Mouse (Mus musculus): Measurements from ENCODE around the gene Nisch. TPM values are rescaled to one million over a fixed set of nuclear protein-coding genes. Genes with fewer than 3 reads are reported as not detected.

The Nisch gene
- polyA plus RNA-seq, 1 experiment from 2014 or later: 354 TPM

GRCm38 (mm10) chr14:31248396-31248795, 31.6 kb upstream of the Nisch start:
- Histone ChIP-seq H3K27ac (ENCODE audit: low read length) (no peak overlapping the region), H3K36me3 (ENCODE audit: control insufficient read depth, insufficient read depth, low read length) (0 out of 2 replicates have a peak, but pooled peaks cover 2% of the 10 kb centered on the region), H3K9me3 (replicated peaks; ENCODE audit: control insufficient read depth, low read length, poor library complexity, severe bottlenecking) (no peaks in the 10 kb centered on the region), H3K4me3 (ENCODE audit: low read depth, low read length) (no peak overlapping the region), H3K4me1 (ENCODE audit: control insufficient read depth, insufficient read depth, low read length) (peaks cover 19% of the 10 kb centered on the region), H3K9ac (ENCODE audit: low read depth, low read length) (no peak overlapping the region), H3K4me2 (ENCODE audit: low read length) (no peak overlapping the region), H3K27me3 (ENCODE audit: control insufficient read depth, insufficient read depth, low read depth, low read length) (no peaks in the 10 kb centered on the region)
- WGBS: 90% methylated on average over 6 of the region's 6 CpGs
- ATAC-seq: no peak

GRCm38 (mm10) chr14:31245946-31246345, 29.2 kb upstream of the Nisch start:
- ATAC-seq: no peak
- H3K36me3 ChIP-seq (ENCODE audit: control insufficient read depth, insufficient read depth, low read length): no peaks in the 10 kb centered on the region
- no peak overlapping the region for H3K27ac ChIP-seq (ENCODE audit: low read length)

GRCm38 (mm10) chr14:31244777-31245176, 28.0 kb upstream of the Nisch start:
- no peaks in the 10 kb centered on the region for H3K9me3 ChIP-seq (replicated peaks; ENCODE audit: control insufficient read depth, low read length, poor library complexity, severe bottlenecking)
- no peaks in the 10 kb centered on the region for H3K4me1 ChIP-seq (ENCODE audit: control insufficient read depth, insufficient read depth, low read length)
- H3K27ac ChIP-seq (ENCODE audit: low read length): no peak overlapping the region
- H3K4me3 ChIP-seq (ENCODE audit: low read depth, low read length): no peak overlapping the region
- H3K27me3 ChIP-seq (ENCODE audit: control insufficient read depth, insufficient read depth, low read depth, low read length): no peaks in the 10 kb centered on the region
- H3K9ac ChIP-seq (ENCODE audit: low read depth, low read length): no peak overlapping the region
- no peak for ATAC-seq
- H3K4me2 ChIP-seq (ENCODE audit: low read length): no peak overlapping the region
- no peaks in the 10 kb centered on the region for H3K36me3 ChIP-seq (ENCODE audit: control insufficient read depth, insufficient read depth, low read length)
- WGBS: 91% methylated on average over 1 of the region's 1 CpGs

More at GRCm38 (mm10) chr14:31245946-31246345, 29.2 kb upstream of the Nisch start:
- no peak overlapping the region for H3K4me3 ChIP-seq (ENCODE audit: low read depth, low read length)
- no peak overlapping the region for H3K4me2 ChIP-seq (ENCODE audit: low read length)
- no peaks in the 10 kb centered on the region for H3K9me3 ChIP-seq (replicated peaks; ENCODE audit: control insufficient read depth, low read length, poor library complexity, severe bottlenecking)
- no peak overlapping the region for H3K9ac ChIP-seq (ENCODE audit: low read depth, low read length)
- H3K27me3 ChIP-seq (ENCODE audit: control insufficient read depth, insufficient read depth, low read depth, low read length): no peaks in the 10 kb centered on the region
- WGBS: 73% methylated on average over 1 of the region's 1 CpGs
- H3K4me1 ChIP-seq (ENCODE audit: control insufficient read depth, insufficient read depth, low read length): 0 out of 2 replicates have a peak, but pooled peaks cover 6% of the 10 kb centered on the region

DNA sequence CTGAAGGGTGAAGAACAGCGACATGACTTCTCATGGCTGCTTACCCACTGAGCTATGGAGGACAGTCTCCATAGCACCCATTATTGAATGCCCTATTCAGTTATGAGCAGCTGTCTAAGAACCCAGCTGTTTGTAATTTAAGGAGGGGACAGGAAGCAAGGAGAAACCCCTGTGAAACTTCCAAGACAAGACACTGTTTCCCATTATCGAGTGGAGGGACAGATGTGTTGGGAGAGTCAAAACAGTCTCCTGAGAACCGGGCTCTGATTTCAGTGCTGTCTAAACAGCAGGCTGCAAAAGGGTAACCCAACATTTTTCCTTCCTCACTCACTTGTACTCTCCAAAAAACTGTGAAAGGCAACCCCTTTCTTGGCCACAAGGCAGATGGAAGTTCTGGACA, 23.8 kb upstream of the Nisch start:
- 72% methylated on average over 3 of the region's 3 CpGs for WGBS

DNA sequence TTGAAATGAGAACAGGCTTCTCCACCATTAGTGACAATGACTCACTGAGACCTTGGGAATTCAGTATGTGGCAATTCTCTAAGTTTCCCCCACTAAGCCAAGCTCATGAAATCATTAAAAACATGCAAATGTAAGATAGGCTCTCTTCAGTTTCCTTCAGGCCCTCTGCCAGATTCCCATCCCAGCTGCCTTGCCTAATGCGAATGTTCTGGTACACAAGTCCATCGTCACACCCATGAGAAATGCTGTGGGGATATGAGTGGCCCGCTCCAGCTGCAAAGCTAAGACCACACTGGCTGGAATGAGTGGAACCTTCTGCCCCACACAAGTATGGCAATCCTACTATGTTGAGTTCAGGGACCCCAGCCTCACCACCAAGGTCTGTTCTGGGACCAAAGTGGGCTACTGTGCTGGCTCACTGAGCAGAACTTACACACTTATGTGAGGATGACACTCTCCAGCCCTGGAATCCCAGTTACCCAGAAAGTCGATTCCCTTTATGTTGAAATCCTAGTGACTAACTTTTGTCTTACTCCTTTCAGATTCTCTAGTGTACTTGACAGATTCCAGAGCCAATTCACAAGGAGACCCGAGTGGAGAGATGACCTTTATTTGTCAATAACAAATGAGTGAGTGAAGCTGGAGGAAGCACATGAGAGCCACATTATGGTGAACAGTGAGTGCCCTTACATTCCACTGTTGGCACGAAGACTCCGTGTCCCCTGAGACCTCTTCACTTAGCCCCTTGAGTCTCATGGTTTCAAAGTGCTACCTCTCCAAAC, 20.5 kb upstream of the Nisch start:
- Histone ChIP-seq H3K4me1 (ENCODE audit: control insufficient read depth, insufficient read depth, low read length) (no peaks in the 10 kb centered on the region), H3K9ac (ENCODE audit: low read depth, low read length) (no peak overlapping the region), H3K36me3 (ENCODE audit: control insufficient read depth, insufficient read depth, low read length) (no peaks in the 10 kb centered on the region), H3K4me2 (ENCODE audit: low read length) (no peak overlapping the region), H3K27ac (ENCODE audit: low read length) (no peak overlapping the region), H3K9me3 (replicated peaks; ENCODE audit: control insufficient read depth, low read length, poor library complexity, severe bottlenecking) (no peaks in the 10 kb centered on the region), H3K4me3 (ENCODE audit: low read depth, low read length) (no peak overlapping the region), H3K27me3 (ENCODE audit: control insufficient read depth, insufficient read depth, low read depth, low read length) (no peaks in the 10 kb centered on the region)
- ATAC-seq: no peak
- 82% methylated on average over 7 of the region's 7 CpGs for WGBS

More for the DNA sequence above, 23.8 kb upstream of the Nisch start:
- no peaks in the 10 kb centered on the region for H3K27me3 ChIP-seq (ENCODE audit: control insufficient read depth, insufficient read depth, low read depth, low read length)
- H3K4me3 ChIP-seq (ENCODE audit: low read depth, low read length): no peak overlapping the region
- H3K36me3 ChIP-seq (ENCODE audit: control insufficient read depth, insufficient read depth, low read length): no peaks in the 10 kb centered on the region
- no peak overlapping the region for H3K27ac ChIP-seq (ENCODE audit: low read length)
- no peak for ATAC-seq
- H3K4me1 ChIP-seq (ENCODE audit: control insufficient read depth, insufficient read depth, low read length): no peaks in the 10 kb centered on the region
- H3K9ac ChIP-seq (ENCODE audit: low read depth, low read length): no peak overlapping the region
- H3K4me2 ChIP-seq (ENCODE audit: low read length): no peak overlapping the region
- no peaks in the 10 kb centered on the region for H3K9me3 ChIP-seq (replicated peaks; ENCODE audit: control insufficient read depth, low read length, poor library complexity, severe bottlenecking)

- no peaks in the 10 kb centered on the region for H3K4me1 ChIP-seq (ENCODE audit: control insufficient read depth, insufficient read depth, low read length)
- H3K36me3 ChIP-seq (ENCODE audit: control insufficient read depth, insufficient read depth, low read length): no peaks in the 10 kb centered on the region
- H3K27ac ChIP-seq (ENCODE audit: low read length): no peak overlapping the region
- 0 out of 2 replicates have a peak, but pooled peaks have one; percentile 76 for ATAC-seq
- H3K9me3 ChIP-seq (replicated peaks; ENCODE audit: control insufficient read depth, low read length, poor library complexity, severe bottlenecking): no peaks in the 10 kb centered on the region
- H3K4me2 ChIP-seq (ENCODE audit: low read length): peak overlapping the region; percentile 23; the same call in 1 of the 2 replicates
- H3K4me3 ChIP-seq (ENCODE audit: low read depth, low read length): no peak overlapping the region
- no peaks in the 10 kb centered on the region for H3K27me3 ChIP-seq (ENCODE audit: control insufficient read depth, insufficient read depth, low read depth, low read length)
- H3K9ac ChIP-seq (ENCODE audit: low read depth, low read length): no peak overlapping the region
- WGBS: 18% methylated on average over 11 of the region's 11 CpGs
Observed at GRCm38 (mm10) chr14:31233996-31234591, 17.3 kb upstream of the Nisch start.

GRCm38 (mm10) chr14:31233070-31233995, 16.6 kb upstream of the Nisch start:
- no peak for ATAC-seq
- no peaks in the 10 kb centered on the region for H3K36me3 ChIP-seq (ENCODE audit: control insufficient read depth, insufficient read depth, low read length)
- no peaks in the 10 kb centered on the region for H3K9me3 ChIP-seq (replicated peaks; ENCODE audit: control insufficient read depth, low read length, poor library complexity, severe bottlenecking)
- H3K27ac ChIP-seq (ENCODE audit: low read length): no peak overlapping the region
- no peak overlapping the region for H3K4me2 ChIP-seq (ENCODE audit: low read length)
- no peak overlapping the region for H3K4me3 ChIP-seq (ENCODE audit: low read depth, low read length)
- no peaks in the 10 kb centered on the region for H3K27me3 ChIP-seq (ENCODE audit: control insufficient read depth, insufficient read depth, low read depth, low read length)
- WGBS: 86% methylated on average over 14 of the region's 14 CpGs
- no peaks in the 10 kb centered on the region for H3K4me1 ChIP-seq (ENCODE audit: control insufficient read depth, insufficient read depth, low read length)
- H3K9ac ChIP-seq (ENCODE audit: low read depth, low read length): no peak overlapping the region

DNA sequence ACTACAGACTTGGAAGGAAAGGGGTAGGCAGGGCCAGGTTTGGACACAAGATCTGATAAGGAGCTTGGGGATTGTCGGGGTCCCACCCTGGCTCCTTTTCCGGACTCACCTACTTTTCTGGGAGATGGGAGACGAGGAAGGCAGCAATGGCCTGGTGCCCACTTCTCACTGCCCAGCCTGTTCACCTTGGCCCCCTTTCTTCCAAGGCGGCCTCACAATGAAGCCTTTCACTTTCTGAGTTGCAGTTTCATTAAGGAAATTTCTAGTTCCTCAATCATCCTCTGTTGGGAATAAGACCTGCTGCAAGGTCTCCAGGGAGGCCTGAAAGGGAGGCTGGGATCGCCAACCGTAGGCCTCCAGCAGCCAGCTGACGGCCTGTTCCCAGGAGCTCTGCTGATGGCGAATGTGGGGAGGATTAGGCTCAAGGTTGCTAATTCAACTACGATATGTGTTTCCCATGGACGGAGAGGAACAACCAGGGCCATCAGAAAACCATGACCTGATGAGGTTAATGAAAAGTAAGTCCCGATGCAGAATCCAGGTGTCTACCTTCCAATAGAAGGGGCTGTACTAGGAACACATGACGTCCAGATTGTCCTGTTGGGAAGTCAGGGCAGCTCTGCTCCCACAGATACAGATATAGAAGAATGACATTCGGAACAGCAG, 15.8 kb upstream of the Nisch start:
- Histone ChIP-seq H3K9ac (ENCODE audit: low read depth, low read length) (no peak overlapping the region), H3K36me3 (ENCODE audit: control insufficient read depth, insufficient read depth, low read length) (no peaks in the 10 kb centered on the region), H3K27ac (ENCODE audit: low read length) (no peak overlapping the region), H3K4me2 (ENCODE audit: low read length) (no peak overlapping the region), H3K9me3 (replicated peaks; ENCODE audit: control insufficient read depth, low read length, poor library complexity, severe bottlenecking) (no peaks in the 10 kb centered on the region), H3K4me1 (ENCODE audit: control insufficient read depth, insufficient read depth, low read length) (no peaks in the 10 kb centered on the region), H3K4me3 (ENCODE audit: low read depth, low read length) (no peak overlapping the region), H3K27me3 (ENCODE audit: control insufficient read depth, insufficient read depth, low read depth, low read length) (no peaks in the 10 kb centered on the region)
- ATAC-seq: no peak
- 85% methylated on average over 13 of the region's 13 CpGs for WGBS
